Mouse (Mus musculus) neural tube, embryonic 12.5 days (tissue): ENCODE data around the gene Lif. TPM values are rescaled to one million over a fixed set of nuclear protein-coding genes. Genes with fewer than 3 reads are reported as not detected.

Experiments
- ATAC-seq: fragments of 200-750 bp; cut with Nextera tagmentation; 2 replicates; pipeline ENCODE4 v1.8.0; 2017; ENCODE audit warnings: low read depth, mild to moderate bottlenecking, moderate TSS enrichment, moderate library complexity; ENCODE audit not compliant: low FRiP score
- H3K27ac ChIP-seq: fragments of 300-500 bp; sonication (generic); 2 replicates; pipeline ENCODE4 v1.5.1; 2016
- H3K27me3 ChIP-seq: fragments of 300-500 bp; sonication (generic); replicated peaks from 2 replicates; pipeline ENCODE4 v1.6.1; 2016; ENCODE audit warnings: mild to moderate bottlenecking
- H3K36me3 ChIP-seq: fragments of 300-500 bp; sonication (generic); 2 replicates; pipeline ENCODE4 v1.6.1; 2016; ENCODE audit warnings: mild to moderate bottlenecking
- H3K4me1 ChIP-seq: fragments of 300-500 bp; sonication (generic); 2 replicates; pipeline ENCODE4 v1.6.1; 2016
- H3K4me2 ChIP-seq: fragments of 300-500 bp; sonication (generic); replicated peaks from 2 replicates; pipeline ENCODE4 v1.6.1; 2016; ENCODE audit warnings: mild to moderate bottlenecking
- H3K4me3 ChIP-seq: fragments of 300-500 bp; sonication (generic); 2 replicates; pipeline ENCODE4 v1.5.1; 2016
- H3K9ac ChIP-seq: fragments of 300-500 bp; sonication (generic); 2 replicates; pipeline ENCODE4 v1.6.1; 2016; ENCODE audit warnings: mild to moderate bottlenecking
- H3K9me3 ChIP-seq: fragments of 300-500 bp; sonication (generic); 2 replicates; pipeline ENCODE4 v1.6.1; 2016; ENCODE audit warnings: mild to moderate bottlenecking
- WGBS: fragments of 180-500 bp; shearing (Covaris S2); methylation state at CpG from one replicate; pipeline ENCODE4 v1.1.7; 2016; 5-methylcytosine and 5-hydroxymethylcytosine counted together
- polyA plus RNA-seq: library from polyadenylated mRNA; unstranded; fragments of >200 nt; fragmentation: Nextera tagmentation; extraction: Ambion mirVana; gene quantifications from 2 replicates; pipeline ENCODE4 v1.2.1, GENCODE M21; 2016

Lif gene
- not detected in 2 replicates for polyA plus RNA-seq

DNA sequence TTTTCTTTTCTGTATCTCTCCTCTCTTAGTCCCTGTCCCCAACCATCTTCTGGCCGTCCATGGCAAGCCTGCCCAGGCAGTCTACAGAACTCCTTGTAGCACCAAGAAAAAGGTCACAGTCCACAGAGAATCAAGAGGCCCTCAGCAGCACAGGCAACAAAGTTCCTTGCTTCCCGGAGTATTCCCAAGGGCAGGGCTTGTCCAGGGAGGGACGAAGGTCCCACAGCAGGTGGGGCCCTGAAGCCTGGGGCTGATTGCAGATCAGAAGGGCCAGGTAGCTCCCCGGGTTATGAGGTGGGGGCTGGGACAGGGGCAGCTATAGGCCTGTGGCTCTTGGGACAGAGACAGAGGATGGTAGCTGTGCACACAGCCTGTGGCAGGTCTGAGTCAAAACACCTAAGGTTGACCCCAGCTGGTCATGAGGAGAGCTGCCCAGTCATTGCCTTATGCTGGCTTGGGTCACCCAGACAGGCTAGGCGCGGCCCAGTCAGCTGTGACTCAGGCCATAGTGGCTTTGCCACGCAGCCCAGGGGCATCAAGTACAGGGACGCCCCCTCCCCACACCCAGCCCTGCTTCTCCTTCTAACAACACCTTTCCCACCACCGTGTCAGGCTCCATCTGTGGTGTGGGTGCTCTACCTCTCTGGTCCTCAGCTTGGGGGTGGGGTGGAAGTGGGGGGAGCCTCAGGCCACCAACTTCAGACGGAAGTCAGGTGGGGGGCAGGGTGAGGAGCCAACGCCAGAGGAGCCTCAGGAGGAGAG is at the start of gene Lif:
Gene Lif, plus strand, starts transcription at position 712 of the 762 bp plus-strand sequence.
- H3K4me1 ChIP-seq = peaks cover 6% of the 10 kb centered on the region; the same call in 1 of the 2 replicates
- H3K27me3 ChIP-seq = no peaks in the 10 kb centered on the region
- 62% methylated on average over 11 of the region's 11 CpGs for WGBS
- H3K9ac ChIP-seq = no peak within 1 kb of the TSS
- H3K36me3 ChIP-seq = no peaks in the 10 kb centered on the region
- ATAC-seq = no peak
- no peak within 1 kb of the TSS for H3K4me3 ChIP-seq
- no peak within 1 kb of the TSS for H3K27ac ChIP-seq
- no peaks in the 10 kb centered on the region for H3K9me3 ChIP-seq
- H3K4me2 ChIP-seq = peak within 1 kb of the TSS; percentile 46

DNA sequence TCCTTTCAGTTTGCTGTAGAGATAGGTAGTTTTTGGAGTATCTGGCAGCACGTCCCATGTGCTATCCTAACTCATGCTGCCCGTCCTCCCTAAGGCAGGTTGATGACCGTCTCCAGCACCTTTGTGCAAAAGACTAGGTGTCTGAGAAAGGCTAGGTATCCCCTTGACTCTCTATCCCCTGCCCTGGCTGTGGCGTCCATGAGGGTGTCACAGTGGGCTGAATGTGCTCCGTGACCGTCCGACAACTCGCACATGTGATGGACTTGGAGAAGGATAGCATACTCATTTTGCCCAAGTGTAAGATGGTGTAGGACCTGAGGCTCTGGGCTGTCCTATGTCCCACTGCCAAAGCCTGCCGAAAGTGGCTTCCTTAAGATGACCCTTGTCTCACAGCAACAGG is 49.7 kb upstream of the Lif start:
- H3K36me3 ChIP-seq = peaks cover 53% of the 10 kb centered on the region
- H3K4me3 ChIP-seq = no peak overlapping the region
- no peak overlapping the region for H3K27ac ChIP-seq
- no peaks in the 10 kb centered on the region for H3K4me1 ChIP-seq
- no peak overlapping the region for H3K9ac ChIP-seq
- no peaks in the 10 kb centered on the region for H3K27me3 ChIP-seq
- no peak for ATAC-seq
- no peaks in the 10 kb centered on the region for H3K9me3 ChIP-seq
- H3K4me2 ChIP-seq = no peak overlapping the region
- 94% methylated on average over 9 of the region's 9 CpGs for WGBS

DNA sequence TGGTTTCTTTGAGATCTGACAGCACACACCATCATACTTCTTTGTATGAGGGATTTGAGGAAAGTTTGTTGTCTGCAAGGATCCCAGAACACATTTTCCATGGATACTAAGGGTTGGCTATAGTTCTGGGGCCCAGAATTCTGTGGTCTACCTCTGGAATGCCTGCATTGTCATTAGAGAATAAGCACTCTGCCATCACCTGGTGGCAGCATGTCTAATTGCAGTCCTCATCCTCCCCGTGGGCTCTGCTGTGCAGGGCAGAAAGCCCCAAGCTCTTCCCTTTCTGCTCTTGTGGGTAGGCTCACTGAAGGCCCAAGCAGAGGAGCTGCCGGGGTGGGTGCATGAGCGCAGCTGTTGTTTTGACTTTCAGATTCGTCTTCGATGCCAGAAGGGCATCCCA is 47.8 kb upstream of the Lif start:
- Histone ChIP-seq H3K4me3 (no peak overlapping the region), H3K4me2 (no peak overlapping the region), H3K9me3 (no peaks in the 10 kb centered on the region), H3K36me3 (peaks cover 71% of the 10 kb centered on the region), H3K27ac (no peak overlapping the region), H3K27me3 (no peaks in the 10 kb centered on the region), H3K4me1 (no peaks in the 10 kb centered on the region), H3K9ac (no peak overlapping the region)
- WGBS = 81% methylated on average over 5 of the region's 5 CpGs
- no peak for ATAC-seq

DNA sequence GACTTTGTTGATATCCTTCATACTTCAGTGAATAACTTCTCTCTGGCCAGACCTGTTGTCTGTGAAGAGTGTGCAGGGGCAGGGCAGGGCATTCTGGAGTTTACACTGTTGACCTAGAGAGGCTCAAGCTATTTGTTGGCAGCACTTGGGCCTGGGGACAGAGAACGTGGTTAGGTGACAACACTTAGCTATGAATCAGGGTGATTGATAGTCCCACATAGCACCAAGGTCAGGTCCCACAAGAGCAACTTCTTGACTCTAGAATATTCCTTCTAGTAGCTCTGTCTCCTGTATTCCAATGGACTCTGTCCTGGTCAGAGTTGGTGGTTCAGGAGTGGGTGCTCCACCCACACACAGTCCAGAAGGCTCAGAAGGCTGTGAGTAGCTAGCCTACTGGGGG is 46.6 kb upstream of the Lif start:
- Histone ChIP-seq H3K4me1 (no peaks in the 10 kb centered on the region), H3K27me3 (no peaks in the 10 kb centered on the region), H3K4me2 (no peak overlapping the region), H3K4me3 (no peak overlapping the region), H3K36me3 (peaks cover 83% of the 10 kb centered on the region), H3K9me3 (no peaks in the 10 kb centered on the region), H3K27ac (no peak overlapping the region), H3K9ac (no peak overlapping the region)
- ATAC-seq = no peak
- 69% methylated on average over 1 of the region's 1 CpGs for WGBS

DNA sequence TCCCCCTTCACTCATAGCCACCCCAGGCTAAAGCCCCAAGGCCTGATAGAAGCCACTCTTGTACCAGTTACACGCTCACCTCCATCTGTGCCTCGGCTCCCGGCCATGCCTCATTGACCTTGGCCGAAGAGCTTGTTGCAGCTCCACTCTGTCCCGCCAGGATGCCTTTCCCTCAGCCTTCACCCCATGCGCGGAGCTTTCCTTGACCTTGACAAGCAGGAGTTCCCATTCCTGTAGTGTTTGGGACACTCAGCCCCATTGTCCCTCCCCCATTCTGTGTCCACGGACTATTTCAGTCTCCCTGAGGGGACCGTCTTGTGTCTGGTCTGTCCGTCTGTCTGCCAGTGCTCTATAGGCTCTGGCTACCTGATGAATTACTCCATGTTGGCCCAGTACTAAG is 44.2 kb upstream of the Lif start:
- Histone ChIP-seq H3K27me3 (peaks cover 6% of the 10 kb centered on the region), H3K4me1 (peaks cover 6% of the 10 kb centered on the region), H3K36me3 (peaks cover 67% of the 10 kb centered on the region), H3K27ac (no peak overlapping the region), H3K4me3 (no peak overlapping the region), H3K9ac (no peak overlapping the region), H3K9me3 (no peaks in the 10 kb centered on the region), H3K4me2 (no peak overlapping the region)
- ATAC-seq = no peak
- 93% methylated on average over 10 of the region's 10 CpGs for WGBS

DNA sequence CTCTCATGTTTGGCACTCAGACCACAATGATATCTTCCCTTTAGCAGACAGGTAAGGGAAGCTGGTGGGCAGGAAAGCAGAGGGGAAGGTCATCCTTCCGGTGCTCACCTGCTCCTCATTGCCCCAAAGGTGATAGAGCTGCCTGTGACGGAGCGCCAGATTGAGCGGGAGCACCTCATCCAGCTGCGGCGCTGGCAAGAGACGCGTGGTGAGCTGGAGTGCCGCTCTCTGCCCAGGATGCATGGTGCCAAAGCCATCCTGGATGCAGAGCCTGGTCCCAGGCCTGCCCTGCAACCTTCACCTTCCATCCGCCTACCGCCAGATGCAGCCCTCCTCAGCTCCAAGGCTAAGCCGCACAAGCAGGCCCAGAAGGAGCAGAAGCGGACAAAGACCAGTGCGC is 42.8 kb upstream of the Lif start:
- no peak overlapping the region for H3K4me3 ChIP-seq
- H3K36me3 ChIP-seq = peaks cover 57% of the 10 kb centered on the region
- H3K27ac ChIP-seq = no peak overlapping the region
- H3K4me1 ChIP-seq = peaks cover 13% of the 10 kb centered on the region
- ATAC-seq = no peak
- 94% methylated on average over 14 of the region's 14 CpGs for WGBS
- H3K9me3 ChIP-seq = no peaks in the 10 kb centered on the region
- no peak overlapping the region for H3K4me2 ChIP-seq
- peaks cover 20% of the 10 kb centered on the region for H3K27me3 ChIP-seq
- no peak overlapping the region for H3K9ac ChIP-seq

DNA sequence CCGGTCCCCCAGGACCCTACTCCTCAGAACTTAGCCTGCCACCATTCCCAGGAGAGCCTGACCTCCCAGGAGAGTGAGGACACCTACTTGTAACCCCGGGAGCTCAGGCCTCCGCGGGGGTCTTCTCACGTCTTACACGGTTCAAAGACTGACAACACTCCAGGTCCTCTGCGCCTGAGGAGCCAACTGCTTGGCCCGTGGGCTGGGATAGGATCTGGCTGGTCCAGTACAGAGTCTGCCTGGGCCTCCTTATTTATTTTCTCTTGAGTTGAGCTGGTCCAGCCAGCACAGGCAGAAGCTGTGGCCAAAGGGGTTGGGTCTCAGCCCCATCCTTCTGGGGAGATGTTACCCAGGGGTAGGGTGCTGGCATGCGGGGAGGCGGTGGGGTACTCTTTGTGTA is 42.3 kb upstream of the Lif start:
- Histone ChIP-seq H3K27ac (no peak overlapping the region), H3K9ac (no peak overlapping the region), H3K27me3 (peaks cover 24% of the 10 kb centered on the region), H3K4me3 (no peak overlapping the region), H3K4me1 (peaks cover 13% of the 10 kb centered on the region), H3K36me3 (peaks cover 52% of the 10 kb centered on the region), H3K4me2 (no peak overlapping the region), H3K9me3 (no peaks in the 10 kb centered on the region)
- no peak for ATAC-seq
- WGBS = 90% methylated on average over 10 of the region's 10 CpGs

DNA sequence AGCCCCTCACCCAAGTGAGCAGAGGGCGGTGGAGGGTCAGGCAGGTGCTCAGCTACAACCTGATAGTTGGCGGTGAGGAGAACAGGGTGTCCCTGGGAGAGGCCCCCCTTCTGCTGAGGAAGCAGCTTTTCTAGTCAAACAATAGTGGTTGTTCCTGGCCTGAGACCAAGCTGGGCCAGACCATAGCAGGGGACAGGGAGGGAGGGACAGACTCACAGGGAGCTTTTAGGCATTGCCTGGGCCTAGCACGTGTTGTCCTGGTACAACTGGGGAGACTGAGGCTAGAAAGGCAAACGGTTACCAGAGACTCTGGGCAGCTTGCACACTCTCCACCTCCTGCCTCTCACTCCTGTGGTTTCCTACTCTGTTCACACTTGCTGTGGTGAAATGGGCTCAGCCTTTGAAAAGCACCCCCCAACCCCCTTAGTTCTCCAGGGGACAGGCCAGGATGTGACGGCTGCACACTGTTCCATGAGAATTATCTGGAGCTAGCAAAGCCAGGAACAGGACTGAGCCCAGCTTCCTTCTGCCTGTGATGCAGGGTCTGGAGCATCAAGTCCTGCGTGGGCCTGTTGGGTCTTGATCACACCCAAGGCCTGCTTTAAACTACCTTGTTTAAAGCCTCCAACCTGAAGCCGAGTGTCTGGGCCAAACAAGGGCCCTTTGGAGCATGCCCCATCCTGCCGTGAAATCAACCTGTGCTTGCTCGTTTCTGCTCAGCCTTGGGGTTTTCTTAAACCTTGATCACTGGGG is 40.9 kb upstream of the Lif start:
- H3K27me3 ChIP-seq = peaks cover 26% of the 10 kb centered on the region
- H3K4me2 ChIP-seq = no peak overlapping the region
- no peak for ATAC-seq
- no peak overlapping the region for H3K4me3 ChIP-seq
- H3K27ac ChIP-seq = no peak overlapping the region
- no peaks in the 10 kb centered on the region for H3K9me3 ChIP-seq
- WGBS = 85% methylated on average over 9 of the region's 9 CpGs
- H3K36me3 ChIP-seq = peaks cover 42% of the 10 kb centered on the region
- H3K4me1 ChIP-seq = peaks cover 13% of the 10 kb centered on the region
- no peak overlapping the region for H3K9ac ChIP-seq

DNA sequence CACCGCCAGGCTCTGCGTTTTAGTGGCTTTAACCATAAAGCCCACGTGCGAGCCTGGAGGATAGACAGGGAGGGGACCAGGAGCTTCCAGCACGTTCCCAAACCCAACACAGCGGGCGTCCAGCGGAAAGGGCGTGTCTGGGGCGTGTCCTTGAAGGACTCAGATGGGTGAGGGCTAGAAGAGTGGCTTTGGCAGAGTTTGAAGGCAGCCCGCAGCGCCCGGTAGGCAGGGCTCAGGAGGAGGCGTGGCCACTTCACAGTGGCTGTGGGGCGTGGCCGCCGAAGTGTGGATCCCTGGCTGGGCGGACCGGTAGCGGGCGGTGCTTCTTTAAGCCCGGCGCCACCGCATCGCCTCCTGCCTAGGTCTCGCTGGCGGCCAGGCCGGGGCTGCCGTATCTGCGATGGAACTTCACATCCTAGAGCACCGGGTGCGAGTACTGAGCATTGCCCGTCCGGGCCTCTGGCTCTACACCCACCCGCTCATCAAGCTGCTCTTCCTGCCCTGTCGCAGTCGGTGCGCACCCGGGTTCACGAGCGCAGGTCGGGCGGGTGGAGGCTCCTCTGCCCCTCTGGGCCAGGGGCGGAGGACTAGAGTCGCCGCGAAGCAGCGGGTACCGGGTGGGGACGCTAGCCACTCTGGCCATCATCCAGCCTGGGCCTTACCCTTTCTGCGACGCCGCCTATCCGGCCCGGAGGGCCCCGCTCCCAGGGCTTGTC is 39.3 kb upstream of the Lif start, which contains the start of gene Castor1:
Gene Castor1, plus strand, starts transcription at position 312 of the 716 bp plus-strand sequence.
- Histone ChIP-seq H3K27me3 (peaks cover 26% of the 10 kb centered on the region), H3K4me2 (peak within 1 kb of the TSS; percentile 92), H3K4me1 (peaks cover 13% of the 10 kb centered on the region), H3K36me3 (peaks cover 27% of the 10 kb centered on the region), H3K9me3 (no peaks in the 10 kb centered on the region), H3K9ac (peak within 1 kb of the TSS; percentile 56), H3K27ac (no peak within 1 kb of the TSS), H3K4me3 (peak within 1 kb of the TSS; percentile 43)
- WGBS = 1% methylated on average over 56 of the region's 56 CpGs
- peak; percentile 75 for ATAC-seq

DNA sequence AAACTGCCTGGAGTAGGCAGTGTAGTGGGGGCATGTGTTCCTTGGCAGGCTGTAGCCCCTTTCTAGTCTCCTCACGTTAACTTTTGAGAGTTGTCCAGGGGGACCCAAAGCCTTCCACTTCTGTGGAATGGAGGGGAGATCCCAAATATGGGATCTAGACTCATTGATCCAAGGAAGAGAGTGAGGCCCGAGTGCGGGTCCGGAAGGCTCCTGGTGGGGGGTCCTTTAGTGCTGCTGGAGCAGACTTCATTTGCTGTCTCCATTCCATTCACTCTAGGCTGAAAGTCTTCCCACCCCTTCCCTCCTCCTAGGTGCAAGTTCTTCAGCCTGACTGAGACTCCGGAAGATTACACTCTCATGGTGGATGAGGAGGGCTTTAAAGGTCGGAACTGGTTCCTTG is 38.7 kb upstream of the Lif start:
- no peak for ATAC-seq
- no peak overlapping the region for H3K27ac ChIP-seq
- H3K36me3 ChIP-seq = peaks cover 21% of the 10 kb centered on the region
- peak overlapping the region; percentile 92 for H3K4me2 ChIP-seq
- no peaks in the 10 kb centered on the region for H3K9me3 ChIP-seq
- H3K9ac ChIP-seq = peak overlapping the region; percentile 56; the same call in 1 of the 2 replicates
- peaks cover 13% of the 10 kb centered on the region for H3K4me1 ChIP-seq
- peak overlapping the region; percentile 43 for H3K4me3 ChIP-seq
- H3K27me3 ChIP-seq = peaks cover 26% of the 10 kb centered on the region
- WGBS = 4% methylated on average over 6 of the region's 6 CpGs

DNA sequence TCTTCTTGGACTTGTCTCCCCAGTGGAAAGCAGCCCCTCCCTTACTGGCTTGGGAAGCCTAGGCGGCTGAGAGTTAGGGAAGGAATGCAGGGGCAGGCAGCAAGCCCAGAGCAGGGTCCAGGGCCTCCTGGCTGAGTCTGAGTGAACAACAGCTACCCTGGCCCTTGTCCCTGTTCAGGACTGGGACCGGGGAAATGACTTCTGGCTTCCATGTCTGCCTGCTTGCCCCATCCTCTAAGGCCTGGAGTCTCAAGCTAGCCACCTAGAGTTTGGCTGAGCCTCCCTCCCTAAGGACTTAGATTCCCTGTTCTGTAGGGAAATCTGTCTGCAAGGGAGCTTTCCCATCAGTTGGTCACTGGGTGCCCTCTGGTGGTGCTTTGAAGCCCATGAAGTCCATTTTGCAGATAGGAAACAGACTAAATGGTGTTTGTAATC is 38.0 kb upstream of the Lif start:
- Histone ChIP-seq H3K9me3 (no peaks in the 10 kb centered on the region), H3K4me1 (peaks cover 13% of the 10 kb centered on the region), H3K27me3 (peaks cover 26% of the 10 kb centered on the region), H3K4me3 (no peak overlapping the region), H3K9ac (no peak overlapping the region), H3K36me3 (peaks cover 15% of the 10 kb centered on the region), H3K27ac (no peak overlapping the region), H3K4me2 (0 out of 2 replicates have a peak overlapping the region, but pooled peaks have one; percentile 2)
- 8% methylated on average over 2 of the region's 2 CpGs for WGBS
- no peak for ATAC-seq

DNA sequence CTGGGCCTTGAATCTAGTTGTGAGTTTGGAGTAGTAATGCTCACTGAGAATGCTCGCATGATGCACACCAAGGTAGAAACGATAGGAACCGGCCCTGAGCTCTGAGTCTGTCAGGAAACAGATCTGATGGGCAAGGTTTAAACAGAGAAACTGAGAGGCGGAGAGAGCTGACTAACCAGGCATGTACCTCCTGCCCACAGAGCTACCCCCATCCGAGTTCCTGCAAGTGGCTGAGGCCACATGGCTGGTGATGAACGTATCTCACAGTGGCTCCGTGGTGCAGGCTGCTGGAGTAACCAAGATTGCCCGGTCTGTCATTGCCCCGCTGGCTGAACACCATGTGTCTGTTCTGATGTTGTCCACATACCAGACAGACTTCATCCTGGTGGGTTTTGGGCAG is 37.4 kb upstream of the Lif start:
- Histone ChIP-seq H3K27ac (no peak overlapping the region), H3K9ac (no peak overlapping the region), H3K27me3 (peaks cover 26% of the 10 kb centered on the region), H3K4me2 (no peak overlapping the region), H3K36me3 (peaks cover 9% of the 10 kb centered on the region), H3K4me1 (peaks cover 13% of the 10 kb centered on the region), H3K4me3 (no peak overlapping the region), H3K9me3 (no peaks in the 10 kb centered on the region)
- no peak for ATAC-seq
- 70% methylated on average over 9 of the region's 9 CpGs for WGBS
